Mouse (Mus musculus) CH12.LX (cell line): Measurements from ENCODE around the gene Fgfr2. TPM values are rescaled to one million over a fixed set of nuclear protein-coding genes. Genes with fewer than 3 reads are reported as not detected.

ENCODE experiments used
- DNase-seq: peaks from one replicate; pipeline ENCODE4 v3.0.0-alpha.2; 2013; ENCODE audit errors: extremely low read depth
- H3K27ac ChIP-seq: 2 replicates; pipeline ENCODE4 v1.5.1; 2012; ENCODE audit warnings: low read depth, mild to moderate bottlenecking, control low read depth, moderate library complexity; ENCODE audit not compliant: insufficient read depth
- H3K27me3 ChIP-seq: replicated peaks from 2 replicates; pipeline ENCODE3; 2012; ENCODE audit warnings: inconsistent platforms
- H3K36me3 ChIP-seq, 2 experiments: replicated peaks in 1 of 2; 2 replicates each; pipeline versions ENCODE3 to v1.6.1; 2012; ENCODE audit warnings: inconsistent platforms in 1 of 2, low read length in 1 of 2, mild to moderate bottlenecking in 1 of 2, mixed read lengths in 1 of 2, moderate library complexity in 1 of 2; ENCODE audit not compliant: control insufficient read depth in 1 of 2, insufficient read depth in 1 of 2
- H3K4me1 ChIP-seq, 2 experiments: 2 replicates each; pipeline ENCODE4 v1.6.1; 2012; ENCODE audit warnings: inconsistent platforms in 1 of 2, moderate library complexity in 1 of 2; ENCODE audit not compliant: insufficient read depth in 2 of 2, control insufficient read depth in 1 of 2
- H3K4me2 ChIP-seq: 2 replicates; pipeline ENCODE4 v1.6.1; 2012; ENCODE audit warnings: low read depth, mild to moderate bottlenecking, control low read depth; ENCODE audit not compliant: poor library complexity, insufficient read depth, severe bottlenecking
- H3K4me3 ChIP-seq, 3 experiments: fragments of 150-350 bp in 1 of 3; sonication (generic) in 1 of 3; replicated peaks in 1 of 3; 2 replicates each; pipeline versions ENCODE3 to v1.5.1; 2011 to 2012; ENCODE audit warnings: low read depth in 2 of 3, low read length in 2 of 3, mild to moderate bottlenecking in 2 of 3, moderate library complexity in 2 of 3, control low read depth in 1 of 3, improper control_type of control experiment in 1 of 3, inconsistent platforms in 1 of 3, mixed read lengths in 1 of 3; ENCODE audit not compliant: poor library complexity in 1 of 3
- H3K79me2 ChIP-seq: replicated peaks from 2 replicates; pipeline ENCODE4 v1.6.1; 2012; ENCODE audit warnings: mild to moderate bottlenecking, moderate library complexity; ENCODE audit not compliant: control insufficient read depth, poor library complexity, insufficient read depth, severe bottlenecking; ENCODE audit errors: extremely low read depth
- H3K9ac ChIP-seq: 2 replicates; pipeline ENCODE4 v1.6.1; 2012; ENCODE audit warnings: low read depth, mild to moderate bottlenecking, control low read depth, moderate library complexity; ENCODE audit not compliant: insufficient read depth
- H3K9me3 ChIP-seq: replicated peaks from 2 replicates; pipeline ENCODE3; 2012; ENCODE audit warnings: low read length, inconsistent platforms, mixed read lengths
- BHLHE40 ChIP-seq: IDR thresholded peaks from 2 replicates; pipeline ENCODE4 v1.6.1; 2011; ENCODE audit warnings: mild to moderate bottlenecking, low read depth, low read length, improper control_type of control experiment
- CTCF ChIP-seq, 2 experiments: IDR thresholded peaks in 1 of 2; conservative IDR thresholded peaks in 1 of 2; 2 replicates each; pipeline ENCODE4 v1.5.1; 2011 to 2012; ENCODE audit warnings: low read depth in 2 of 2, low read length in 2 of 2, improper control_type of control experiment in 1 of 2, inconsistent platforms in 1 of 2, mild to moderate bottlenecking in 1 of 2, moderate library complexity in 1 of 2
- EP300 ChIP-seq: IDR thresholded peaks from 2 replicates; pipeline ENCODE4 v1.6.1; 2011; ENCODE audit warnings: low read length, improper control_type of control experiment
- ETS1 ChIP-seq: conservative IDR thresholded peaks from 2 replicates; pipeline ENCODE4 v1.6.1; 2012; ENCODE audit warnings: low read depth, mild to moderate bottlenecking, inconsistent platforms, low read length, improper control_type of control experiment, moderate library complexity
- JUND ChIP-seq: conservative IDR thresholded peaks from 2 replicates; pipeline ENCODE4 v1.6.1; 2011; ENCODE audit warnings: low read depth, low read length, improper control_type of control experiment
- MAX ChIP-seq: IDR thresholded peaks from 2 replicates; pipeline ENCODE4 v1.6.1; 2011; ENCODE audit warnings: low read length, improper control_type of control experiment
- MAZ ChIP-seq: IDR thresholded peaks from 2 replicates; pipeline ENCODE4 v1.6.1; 2012; ENCODE audit warnings: low read depth, mild to moderate bottlenecking, inconsistent platforms, low read length, improper control_type of control experiment, moderate library complexity
- NELFE ChIP-seq: IDR thresholded peaks from 2 replicates; pipeline ENCODE4 v1.6.1; 2011; ENCODE audit warnings: low read depth, low read length, improper control_type of control experiment
- PAX5 ChIP-seq: IDR thresholded peaks from 2 replicates; pipeline ENCODE4 v1.6.1; 2012; ENCODE audit warnings: low read length, inconsistent platforms, mixed read lengths
- POLR2A ChIP-seq: IDR thresholded peaks from 2 replicates; pipeline ENCODE4 v1.6.1; 2011; ENCODE audit warnings: low read depth, mild to moderate bottlenecking, improper control_type of control experiment, low read length
- RAD21 ChIP-seq: IDR thresholded peaks from 2 replicates; pipeline ENCODE4 v1.6.1; 2011; ENCODE audit warnings: low read depth, mild to moderate bottlenecking, low read length, improper control_type of control experiment, moderate library complexity
- SMC3 ChIP-seq: IDR thresholded peaks from 2 replicates; pipeline ENCODE4 v1.6.1; 2011; ENCODE audit warnings: low read depth, low read length, improper control_type of control experiment
- TBP ChIP-seq: conservative IDR thresholded peaks from 2 replicates; pipeline ENCODE4 v1.6.1; 2011; ENCODE audit warnings: low read depth, low read length, improper control_type of control experiment
- UBTF ChIP-seq: IDR thresholded peaks from 2 replicates; pipeline ENCODE4 v1.6.1; 2012; ENCODE audit warnings: low read depth, mild to moderate bottlenecking, inconsistent platforms, low read length, improper control_type of control experiment, moderate library complexity
- USF1 ChIP-seq: IDR thresholded peaks from 2 replicates; pipeline ENCODE4 v1.6.1; 2014; ENCODE audit warnings: low read depth, mild to moderate bottlenecking, inconsistent platforms, low read length, improper control_type of control experiment
- ZMIZ1 ChIP-seq: IDR thresholded peaks from 2 replicates; pipeline ENCODE4 v1.6.1; 2012; ENCODE audit warnings: low read depth, mild to moderate bottlenecking, inconsistent platforms, low read length, improper control_type of control experiment
- ZNF384 ChIP-seq: IDR thresholded peaks from 2 replicates; pipeline ENCODE4 v1.6.1; 2012; ENCODE audit warnings: low read depth, low read length, improper control_type of control experiment, inconsistent platforms
- dilution Hi-C: fragments of 300-500 bp; cut with MboI; formaldehyde crosslinking; loops from 2 replicates; pipeline ENCODE4 v1.14.3; 2020; ENCODE audit warnings: low sequenced_read_pairs; ENCODE audit not compliant: extremely low pct_unique_long_range_greater_than_20kb, extremely low pct_ligation_motif_present
- in situ Hi-C: fragments of 300-500 bp; cut with MboI; formaldehyde crosslinking; loops from 3 replicates; pipeline ENCODE4 v1.14.3; 2019; ENCODE audit warnings: low sequenced_read_pairs, low pct_ligation_motif_present, low pct_unique_long_range_greater_than_20kb, mixed read lengths
- polyA plus RNA-seq: library from polyadenylated mRNA; unstranded; fragments of >175 nt; gene quantifications from 2 replicates; pipeline ENCODE4 v1.2.1, GENCODE M21; 2012; ENCODE audit warnings: low read depth; ENCODE audit not compliant: insufficient read length
- total RNA-seq, 2 experiments: library from RNA; depleted of rRNA; stranded (reverse); fragments of 300-350 nt in 1 of 2; fragments of >200 nt in 1 of 2; gene quantifications; 2 replicates each; pipeline ENCODE4 v1.2.3; 2012 to 2014

Gene Fgfr2
- total and polyA plus RNA-seq, 3 experiments = not detected

GRCm38 (mm10) chr7:132411708-132412107 is 711.4 kb downstream of the Fgfr2 start:
- no peak overlapping the region for H3K27ac ChIP-seq
- H3K4me2 ChIP-seq = no peak overlapping the region

GRCm38 (mm10) chr7:132410958-132411357 is 712.2 kb downstream of the Fgfr2 start:
- no peak for TF ChIP-seq PAX5
- Histone ChIP-seq H3K4me2 (no peak overlapping the region), H3K79me2 (no peaks in the 10 kb centered on the region), H3K27me3 (peaks cover 77% of the 10 kb centered on the region), H3K27ac (no peak overlapping the region), H3K4me1 (no peaks in the 10 kb centered on the region), H3K36me3 (no peaks in the 10 kb centered on the region), H3K9me3 (no peaks in the 10 kb centered on the region), H3K9ac (no peak overlapping the region), H3K4me3 (no peak overlapping the region)
- DNase-seq = no peak
- in situ Hi-C loops (no loop called here), dilution Hi-C loops (no loop called here)

More at GRCm38 (mm10) chr7:132411708-132412107, 711.4 kb downstream of the Fgfr2 start:
- TF ChIP-seq USF1 (no peak), BHLHE40 (no peak), ZMIZ1 (no peak), ETS1 (no peak), CTCF (conservative IDR thresholded peaks at IDR 0.05 in 1 of 2, IDR thresholded peaks at IDR 0.05 in 1 of 2; ENCODE audit: low read depth in 2 of 2, low read length in 2 of 2) (no peak), UBTF (no peak), RAD21 (no peak), TBP (no peak), EP300 (no peak), MAZ (no peak), POLR2A (no peak), JUND (no peak), SMC3 (no peak), NELFE (no peak), ZNF384 (no peak), MAX (no peak)
- Histone ChIP-seq H3K4me3 (no peak overlapping the region), H3K36me3 (no peaks in the 10 kb centered on the region), H3K4me1 (no peaks in the 10 kb centered on the region), H3K27me3 (peaks cover 81% of the 10 kb centered on the region), H3K79me2 (no peaks in the 10 kb centered on the region), H3K9me3 (no peaks in the 10 kb centered on the region), H3K9ac (no peak overlapping the region)
- dilution Hi-C loops = no loop called here
- in situ Hi-C loops = no loop called here
- no peak for DNase-seq
